Mouse (Mus musculus) megakaryocyte, embryonic 14.5 days (primary cell): ENCODE results near the gene Bok. TPM values are rescaled to one million over a fixed set of nuclear protein-coding genes. Genes with fewer than 3 reads are reported as not detected.

Experiments
- H3K27me3 ChIP-seq: replicated peaks from 2 replicates; pipeline ENCODE3; 2012; ENCODE audit warnings: inconsistent platforms
- H3K36me3 ChIP-seq: replicated peaks from 2 replicates; pipeline ENCODE3; 2012; ENCODE audit warnings: low read length, inconsistent platforms, mixed read lengths
- H3K4me1 ChIP-seq: 2 replicates; pipeline ENCODE4 v1.6.1; 2012; ENCODE audit warnings: inconsistent platforms
- H3K4me3 ChIP-seq: replicated peaks from 2 replicates; pipeline ENCODE3; 2012; ENCODE audit warnings: moderate library complexity, mild to moderate bottlenecking, inconsistent platforms
- H3K9me3 ChIP-seq: 2 replicates; pipeline ENCODE4 v1.6.1; 2012; ENCODE audit warnings: inconsistent platforms
- FLI1 ChIP-seq: IDR thresholded peaks from 2 replicates; pipeline ENCODE4 v1.6.1; 2012; ENCODE audit warnings: low read length, inconsistent platforms, mixed read lengths
- GATA1 ChIP-seq: IDR thresholded peaks from 3 replicates; pipeline ENCODE4 v1.6.1; 2012; ENCODE audit warnings: mixed read lengths, low read length, inconsistent platforms, borderline replicate concordance
- polyA plus RNA-seq: library from polyadenylated mRNA; stranded (reverse); fragments of >175 nt; gene quantifications from 2 replicates; pipeline ENCODE4 v1.2.3, GENCODE M21; 2012; ENCODE audit warnings: low replicate concordance; ENCODE audit not compliant: insufficient read depth

Gene Bok
- polyA plus RNA-seq, 1 experiment: 0.84 TPM

- Histone ChIP-seq H3K4me1 (peaks cover 29% of the 10 kb centered on the region), H3K27me3 (peaks cover 20% of the 10 kb centered on the region), H3K36me3 (no peaks in the 10 kb centered on the region), H3K9me3 (peaks cover 3% of the 10 kb centered on the region), H3K4me3 (no peak overlapping the region)
- TF ChIP-seq GATA1: no peak
- TF ChIP-seq FLI1: no peak
Measured at GRCm38 (mm10) chr1:93667760-93668400, 17.6 kb upstream of the Bok start.

- TF ChIP-seq GATA1 (no peak), FLI1 (no peak)
Measured at GRCm38 (mm10) chr1:93668791-93669548, 16.5 kb upstream of the Bok start.

DNA sequence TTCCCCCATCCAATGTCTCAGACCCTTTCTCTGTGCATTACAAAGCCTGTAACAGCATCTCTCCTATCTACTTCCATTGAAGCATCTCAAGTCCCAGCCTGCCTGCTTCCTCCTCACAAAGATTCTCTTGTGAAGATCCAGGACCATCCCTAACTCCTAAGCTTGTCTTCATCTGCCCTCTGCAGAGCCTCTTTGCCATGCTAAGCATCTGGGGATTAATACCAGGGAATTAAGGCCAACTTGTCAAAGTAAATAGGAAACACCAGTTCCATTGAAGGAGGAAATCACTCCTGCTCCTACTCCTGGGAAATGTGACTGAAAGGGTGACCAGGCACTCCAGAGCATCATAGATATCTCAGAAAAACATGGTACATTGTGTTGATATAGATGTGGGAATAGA is 15.5 kb upstream of the Bok start:
- no peak overlapping the region for H3K4me3 ChIP-seq
- peaks cover 12% of the 10 kb centered on the region for H3K27me3 ChIP-seq
- TF ChIP-seq GATA1 (no peak), FLI1 (no peak)
- H3K4me1 ChIP-seq: peaks cover 29% of the 10 kb centered on the region
- peaks cover 16% of the 10 kb centered on the region for H3K9me3 ChIP-seq
- no peaks in the 10 kb centered on the region for H3K36me3 ChIP-seq

More at GRCm38 (mm10) chr1:93668791-93669548, 16.5 kb upstream of the Bok start:
- Histone ChIP-seq H3K4me3 (peak overlapping the region; percentile 90), H3K36me3 (no peaks in the 10 kb centered on the region), H3K27me3 (peaks cover 17% of the 10 kb centered on the region), H3K4me1 (peaks cover 29% of the 10 kb centered on the region), H3K9me3 (peaks cover 14% of the 10 kb centered on the region)

DNA sequence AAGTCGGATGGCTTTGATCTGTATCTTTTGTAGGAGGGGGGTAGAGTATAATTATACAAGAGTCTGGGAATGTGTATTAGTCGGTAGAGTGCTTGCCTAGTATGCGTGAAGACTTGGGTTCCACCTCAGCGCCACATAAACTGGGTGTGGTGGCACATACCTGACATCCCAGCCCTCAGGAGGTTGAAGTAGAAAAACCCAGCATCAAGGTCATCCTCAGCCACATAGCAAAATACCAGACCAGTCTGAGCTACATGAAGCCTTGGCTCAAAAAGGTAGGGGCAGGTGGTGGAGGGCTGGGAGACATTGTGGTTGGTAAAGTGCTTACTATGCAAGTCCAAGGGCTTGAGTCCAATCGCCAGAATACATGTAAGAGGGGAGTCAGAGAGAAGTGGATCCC is 12.8 kb upstream of the Bok start:
- TF ChIP-seq FLI1 (no peak), GATA1 (no peak)
- peaks cover 22% of the 10 kb centered on the region for H3K4me1 ChIP-seq
- no peaks in the 10 kb centered on the region for H3K36me3 ChIP-seq
- no peak overlapping the region for H3K4me3 ChIP-seq
- peaks cover 16% of the 10 kb centered on the region for H3K9me3 ChIP-seq
- H3K27me3 ChIP-seq: peaks cover 7% of the 10 kb centered on the region

- H3K9me3 ChIP-seq: peaks cover 28% of the 10 kb centered on the region
- H3K36me3 ChIP-seq: no peaks in the 10 kb centered on the region
- H3K4me1 ChIP-seq: peaks cover 19% of the 10 kb centered on the region
- TF ChIP-seq GATA1 (no peak), FLI1 (no peak)
- no peak overlapping the region for H3K4me3 ChIP-seq
- H3K27me3 ChIP-seq: peaks cover 28% of the 10 kb centered on the region
Measured at GRCm38 (mm10) chr1:93678386-93678785, 7.1 kb upstream of the Bok start.

GRCm38 (mm10) chr1:93679889-93680568 is 5.4 kb upstream of the Bok start:
- no peak for TF ChIP-seq FLI1
- TF ChIP-seq GATA1: no peak
- Histone ChIP-seq H3K27me3 (peaks cover 43% of the 10 kb centered on the region), H3K4me3 (no peak overlapping the region), H3K4me1 (peaks cover 20% of the 10 kb centered on the region), H3K9me3 (peaks cover 20% of the 10 kb centered on the region), H3K36me3 (no peaks in the 10 kb centered on the region)

DNA sequence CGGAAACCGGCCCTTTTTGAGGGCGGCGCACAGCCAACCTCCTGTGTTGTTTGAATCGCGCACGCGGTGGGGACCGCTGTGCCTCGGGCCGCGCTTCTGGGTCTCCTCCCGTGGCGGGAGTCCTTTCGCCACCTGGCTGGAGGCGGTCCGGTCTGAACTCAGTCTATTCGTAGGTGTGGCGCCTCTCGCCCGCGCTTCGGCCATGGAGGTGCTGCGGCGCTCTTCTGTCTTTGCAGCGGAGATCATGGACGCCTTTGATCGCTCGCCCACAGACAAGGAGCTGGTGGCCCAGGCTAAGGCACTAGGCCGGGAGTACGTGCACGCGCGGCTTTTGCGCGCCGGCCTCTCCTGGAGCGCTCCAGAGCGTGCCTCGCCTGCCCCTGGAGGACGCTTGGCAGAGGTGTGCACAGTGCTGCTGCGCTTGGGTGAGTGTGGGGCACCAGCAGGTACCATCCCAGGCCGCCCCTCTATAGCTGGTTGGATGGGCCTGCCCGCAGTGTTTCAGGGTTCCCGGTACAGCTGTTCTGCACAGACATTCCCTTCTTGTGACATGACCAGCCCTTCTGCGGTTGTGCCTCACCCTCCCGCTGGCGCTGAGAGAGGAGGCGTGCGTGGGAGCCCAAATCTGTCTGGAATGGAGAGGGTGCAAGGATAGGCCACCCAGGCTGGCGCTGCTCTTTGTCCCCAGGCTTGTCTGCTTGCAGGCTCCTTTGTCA is 943 bp downstream of the Bok start:
- H3K27me3 ChIP-seq: peaks cover 86% of the 10 kb centered on the region
- peak overlapping the region; percentile 88 for H3K4me3 ChIP-seq
- peaks cover 10% of the 10 kb centered on the region for H3K9me3 ChIP-seq
- peaks cover 39% of the 10 kb centered on the region for H3K4me1 ChIP-seq
- no peak for TF ChIP-seq GATA1
- H3K36me3 ChIP-seq: no peaks in the 10 kb centered on the region

GRCm38 (mm10) chr1:93686961-93687320 is 1.5 kb downstream of the Bok start:
- no peaks in the 10 kb centered on the region for H3K36me3 ChIP-seq
- H3K27me3 ChIP-seq: peaks cover 91% of the 10 kb centered on the region
- H3K4me1 ChIP-seq: peaks cover 39% of the 10 kb centered on the region
- H3K9me3 ChIP-seq: peaks cover 5% of the 10 kb centered on the region
- H3K4me3 ChIP-seq: no peak overlapping the region
- TF ChIP-seq GATA1 (no peak), FLI1 (no peak)

DNA sequence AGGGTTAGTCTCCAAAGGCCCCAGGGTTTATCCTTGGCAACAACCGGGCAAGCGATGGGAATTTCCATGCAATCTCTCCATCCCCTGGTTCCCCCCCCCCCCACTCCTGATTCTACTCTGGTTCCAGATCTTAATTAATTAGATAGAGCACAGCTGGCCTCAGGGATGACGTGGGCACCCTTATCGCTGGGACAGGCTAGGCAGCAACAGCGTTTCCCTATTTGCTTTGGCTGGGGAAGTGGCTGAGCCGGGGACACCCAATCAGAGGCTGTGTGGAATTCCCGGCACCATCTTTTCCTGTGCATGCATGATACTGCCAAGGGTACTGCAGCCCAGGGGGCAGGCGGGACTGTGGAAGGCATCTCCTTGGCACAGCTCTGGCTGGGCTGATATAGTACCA is 2.7 kb downstream of the Bok start:
- Histone ChIP-seq H3K4me3 (no peak overlapping the region), H3K36me3 (no peaks in the 10 kb centered on the region), H3K27me3 (peaks cover 91% of the 10 kb centered on the region), H3K4me1 (peaks cover 39% of the 10 kb centered on the region), H3K9me3 (no peaks in the 10 kb centered on the region)
- TF ChIP-seq FLI1: no peak
- TF ChIP-seq GATA1: no peak

DNA sequence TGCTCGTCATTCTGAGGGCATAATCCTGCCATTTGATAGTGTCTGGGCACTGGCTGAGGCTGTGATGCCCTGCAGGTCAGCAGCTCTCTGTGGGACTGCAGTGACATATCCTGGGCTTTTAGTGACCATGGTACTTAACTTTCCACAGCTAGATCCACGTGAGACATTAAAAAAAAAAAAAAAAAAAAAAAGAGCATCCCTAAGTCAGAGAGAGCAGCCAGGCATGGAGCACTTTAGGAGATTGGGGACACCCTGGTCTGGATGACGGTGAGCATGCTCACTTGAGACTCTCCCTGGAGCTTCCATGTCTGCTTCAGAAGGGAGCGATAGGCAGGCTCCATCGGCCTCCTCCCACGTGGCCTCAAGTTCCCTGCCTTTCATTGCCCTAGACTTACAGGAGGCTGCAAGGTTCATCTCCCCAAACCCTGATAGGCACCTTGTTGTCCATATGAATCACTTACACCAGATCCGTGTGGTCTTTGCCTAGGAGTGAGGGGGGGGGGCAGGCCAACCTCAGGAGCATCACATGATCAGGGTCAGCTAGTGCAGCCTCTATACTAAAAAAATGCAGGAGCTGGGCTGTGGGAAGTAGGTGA is 4.5 kb downstream of the Bok start:
- no peaks in the 10 kb centered on the region for H3K9me3 ChIP-seq
- TF ChIP-seq GATA1: no peak
- TF ChIP-seq FLI1: no peak
- peaks cover 41% of the 10 kb centered on the region for H3K4me1 ChIP-seq
- H3K4me3 ChIP-seq: no peak overlapping the region
- no peaks in the 10 kb centered on the region for H3K36me3 ChIP-seq
- H3K27me3 ChIP-seq: peaks cover 80% of the 10 kb centered on the region
